Mouse (Mus musculus) liver, embryonic 16.5 days (tissue): Measurements from ENCODE around the gene Olfr117. TPM values are rescaled to one million over a fixed set of nuclear protein-coding genes. Genes with fewer than 3 reads are reported as not detected.
"Not testable (repeated sequence)": the region's sequence is repeated elsewhere in the genome, so short reads cannot be mapped to it uniquely, and the experiment has no call there.

ENCODE experiments used
- ATAC-seq: fragments of 200-750 bp; cut with Nextera tagmentation; 2 replicates; pipeline ENCODE4 v1.8.0; 2017; ENCODE audit warnings: low read depth, mild to moderate bottlenecking, moderate number of reproducible peaks, moderate library complexity
- H3K27ac ChIP-seq: fragments of 300-500 bp; sonication (generic); 2 replicates; pipeline ENCODE4 v1.5.1; 2014; ENCODE audit warnings: mild to moderate bottlenecking, low read length
- H3K27me3 ChIP-seq: fragments of 300-500 bp; sonication (generic); 2 replicates; pipeline ENCODE4 v1.6.1; 2014; ENCODE audit warnings: low read depth, low read length, mixed read lengths; ENCODE audit not compliant: control insufficient read depth, insufficient read depth
- H3K36me3 ChIP-seq: fragments of 300-500 bp; sonication (generic); 2 replicates; pipeline ENCODE4 v1.6.1; 2014; ENCODE audit warnings: mild to moderate bottlenecking; ENCODE audit not compliant: control insufficient read depth, insufficient read depth
- H3K4me1 ChIP-seq: fragments of 300-500 bp; sonication (generic); 2 replicates; pipeline ENCODE4 v1.6.1; 2014; ENCODE audit warnings: low read depth, low read length, mixed read lengths; ENCODE audit not compliant: control insufficient read depth
- H3K4me2 ChIP-seq: fragments of 300-500 bp; sonication (generic); 2 replicates; pipeline ENCODE4 v1.6.1; 2014; ENCODE audit warnings: low read depth, low read length, mixed read lengths
- H3K4me3 ChIP-seq: fragments of 300-500 bp; sonication (generic); 2 replicates; pipeline ENCODE4 v1.5.1; 2014; ENCODE audit warnings: low read depth, mild to moderate bottlenecking, low read length
- H3K9ac ChIP-seq: fragments of 300-500 bp; sonication (generic); 2 replicates; pipeline ENCODE4 v1.6.1; 2014; ENCODE audit warnings: low read depth, low read length
- H3K9me3 ChIP-seq: fragments of 300-500 bp; sonication (generic); replicated peaks from 2 replicates; pipeline ENCODE4 v1.6.1; 2016; ENCODE audit warnings: low read length; ENCODE audit not compliant: control insufficient read depth
- WGBS: fragments of 180-500 bp; shearing (Covaris S2); extraction: QIAGEN DNeasy Blood & Tissue Kit; methylation state at CpG from one replicate; pipeline ENCODE4 v1.1.7; 2014; ENCODE audit not compliant: insufficient replicate concordance; 5-methylcytosine and 5-hydroxymethylcytosine counted together
- polyA plus RNA-seq: library from polyadenylated mRNA; unstranded; fragments of >200 nt; fragmentation: Nextera tagmentation; extraction: Ambion mirVana; gene quantifications from 2 replicates; pipeline ENCODE4 v1.2.1, GENCODE M21; 2015

Gene Olfr117
- polyA plus RNA-seq: not detected in 2 replicates

- Histone ChIP-seq H3K9ac (no peak within 1 kb of the TSS), H3K27ac (no peak within 1 kb of the TSS), H3K4me1 (no peaks in the 10 kb centered on the region), H3K4me3 (no peak within 1 kb of the TSS), H3K4me2 (no peak within 1 kb of the TSS), H3K27me3 (no peaks in the 10 kb centered on the region), H3K9me3 (no peaks in the 10 kb centered on the region), H3K36me3 (no peaks in the 10 kb centered on the region)
- 32% methylated on average over 1 of the region's 1 CpGs for WGBS
- ATAC-seq: no peak
Measured at GRCm38 (mm10) chr17:37663682-37664081, at the start of gene Olfr117. Gene Olfr117, minus strand, starts transcription at chr17:37663782.

DNA sequence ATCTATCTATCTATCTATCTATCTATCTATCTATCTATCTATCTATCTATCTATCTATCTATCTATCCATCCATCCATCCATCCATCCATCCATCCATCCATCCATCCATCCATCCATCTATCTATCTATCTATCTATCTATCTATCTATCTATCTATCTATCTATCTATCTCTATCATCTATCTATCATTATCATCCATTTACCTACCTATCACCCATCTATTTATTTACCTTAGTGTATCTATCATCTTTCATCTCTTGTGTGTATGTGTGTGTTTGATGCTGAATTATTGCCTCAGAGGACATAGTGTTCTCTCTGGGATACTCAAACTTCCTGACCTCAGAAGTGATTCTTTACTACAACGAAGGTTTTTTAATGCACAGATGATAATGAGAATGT lies 32.7 kb upstream of the Olfr117 start, which contains the start of gene Olfr119:
Olfr119 (plus strand) TSS at position 301 of the 400 bp plus-strand sequence.
- not testable (repeated sequence) for H3K4me3 ChIP-seq, H3K4me1 ChIP-seq, H3K27me3 ChIP-seq, H3K9ac ChIP-seq, H3K36me3 ChIP-seq, ATAC-seq, H3K4me2 ChIP-seq, H3K9me3 ChIP-seq, H3K27ac ChIP-seq
- WGBS: 47% methylated on average over 1 of the region's 1 CpGs

DNA sequence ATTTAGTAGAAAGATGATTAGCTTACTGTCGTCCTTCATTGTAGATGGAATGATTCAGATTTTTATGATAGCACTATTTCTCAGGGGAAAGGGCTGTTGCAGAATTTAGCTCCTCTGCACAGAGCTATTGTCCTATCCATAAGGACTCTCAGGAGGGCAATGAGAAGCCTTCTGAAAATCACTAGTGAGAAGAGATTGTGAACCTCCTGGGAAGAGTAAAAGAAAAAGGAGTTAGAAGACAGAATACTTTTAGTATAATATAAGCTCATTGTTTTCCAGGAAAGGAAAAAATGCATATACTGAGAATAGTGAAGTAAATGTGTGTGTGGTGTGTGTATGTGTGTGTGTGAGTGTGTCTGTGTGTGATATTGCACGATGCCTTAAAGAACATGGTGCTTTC lies 3.1 kb upstream of the Olfr117 start, which contains the start of gene Olfr118:
Olfr118 (plus strand) TSS at position 301 of the 400 bp plus-strand sequence.
- Histone ChIP-seq H3K4me3 (no peak within 1 kb of the TSS), H3K27me3 (no peaks in the 10 kb centered on the region), H3K9me3 (no peaks in the 10 kb centered on the region), H3K9ac (no peak within 1 kb of the TSS), H3K4me1 (no peaks in the 10 kb centered on the region), H3K36me3 (no peaks in the 10 kb centered on the region), H3K4me2 (no peak within 1 kb of the TSS), H3K27ac (no peak within 1 kb of the TSS)
- ATAC-seq: no peak
- 30% methylated on average over 2 of the region's 2 CpGs for WGBS

- Histone ChIP-seq H3K9ac (no peak within 1 kb of the TSS), H3K4me2 (no peak within 1 kb of the TSS), H3K4me3 (no peak within 1 kb of the TSS), H3K9me3 (no peaks in the 10 kb centered on the region; the same call in 1 of the 2 replicates), H3K27me3 (no peaks in the 10 kb centered on the region), H3K4me1 (no peaks in the 10 kb centered on the region), H3K36me3 (no peaks in the 10 kb centered on the region), H3K27ac (no peak within 1 kb of the TSS)
- 55% methylated on average over 2 of the region's 2 CpGs for WGBS
- ATAC-seq: no peak
Measured at GRCm38 (mm10) chr17:37627009-37627408, 36.6 kb downstream of the Olfr117 start, which contains the start of the genes Olfr115 and Olfr116. Gene Olfr115, minus strand, starts transcription at chr17:37627109. Gene Olfr116, minus strand, starts transcription at chr17:37627199.

Other genes starting within 250 kb of the Olfr117 start
- not detected in 2 replicates for gene Olfr108, start 218.3 kb downstream of the Olfr117 start, polyA plus RNA-seq
- gene Olfr109, start 204.9 kb downstream of the Olfr117 start, polyA plus RNA-seq: not detected in 2 replicates
- not detected in 2 replicates for gene H2-M2, start 180.2 kb downstream of the Olfr117 start, polyA plus RNA-seq
- gene Olfr110, start 171.3 kb downstream of the Olfr117 start, polyA plus RNA-seq: not detected in 2 replicates
- gene Olfr111, start 155.8 kb downstream of the Olfr117 start, polyA plus RNA-seq: not detected in 2 replicates
- gene Olfr112, start 94.3 kb downstream of the Olfr117 start, polyA plus RNA-seq: not detected in 2 replicates
- not detected in 2 replicates for gene Olfr113, start 86.1 kb downstream of the Olfr117 start, polyA plus RNA-seq
- not detected in 2 replicates for gene Olfr114, start 71.0 kb downstream of the Olfr117 start, polyA plus RNA-seq
- not detected in 2 replicates for gene Olfr115, start 36.7 kb downstream of the Olfr117 start, polyA plus RNA-seq
- gene Olfr116, start 36.6 kb downstream of the Olfr117 start, polyA plus RNA-seq: not detected in 2 replicates
- not detected in 2 replicates for gene Olfr118, start 3.2 kb upstream of the Olfr117 start, polyA plus RNA-seq
- not detected in 2 replicates for gene Olfr119, start 32.8 kb upstream of the Olfr117 start, polyA plus RNA-seq
- not detected in 2 replicates for gene Olfr120, start 58.0 kb upstream of the Olfr117 start, polyA plus RNA-seq
- not detected in 2 replicates for gene Olfr121, start 85.1 kb upstream of the Olfr117 start, polyA plus RNA-seq
- gene Olfr122, start 104.8 kb upstream of the Olfr117 start, polyA plus RNA-seq: not detected in 2 replicates
- gene Olfr123, start 129.7 kb upstream of the Olfr117 start, polyA plus RNA-seq: not detected in 2 replicates
- gene Olfr124, start 136.1 kb upstream of the Olfr117 start, polyA plus RNA-seq: not detected in 2 replicates
- not detected in 2 replicates for gene Olfr125, start 169.2 kb upstream of the Olfr117 start, polyA plus RNA-seq
- not detected in 2 replicates for gene Olfr126, start 183.7 kb upstream of the Olfr117 start, polyA plus RNA-seq
- gene Olfr127, start 236.7 kb upstream of the Olfr117 start, polyA plus RNA-seq: not detected in 2 replicates